Mouse (Mus musculus): ENCODE data around the gene BC061237. TPM values are rescaled to one million over a fixed set of nuclear protein-coding genes. Genes with fewer than 3 reads are reported as not detected.
"Not testable (repeated sequence)": the region's sequence is repeated elsewhere in the genome, so short reads cannot be mapped to it uniquely, and the experiment has no call there.

BC061237 gene
- not detected in 2 replicates for polyA plus RNA-seq (2015; fragmentation: Nextera tagmentation; extraction: Ambion mirVana)

- DNase-seq (ENCODE audit: low spot score), result not testable (repeated sequence)
Observed at GRCm38 (mm10) chr14:44492163-44492562, at the start of gene BC061237. TSS of gene BC061237 (plus strand) at chr14:44492463.

DNA sequence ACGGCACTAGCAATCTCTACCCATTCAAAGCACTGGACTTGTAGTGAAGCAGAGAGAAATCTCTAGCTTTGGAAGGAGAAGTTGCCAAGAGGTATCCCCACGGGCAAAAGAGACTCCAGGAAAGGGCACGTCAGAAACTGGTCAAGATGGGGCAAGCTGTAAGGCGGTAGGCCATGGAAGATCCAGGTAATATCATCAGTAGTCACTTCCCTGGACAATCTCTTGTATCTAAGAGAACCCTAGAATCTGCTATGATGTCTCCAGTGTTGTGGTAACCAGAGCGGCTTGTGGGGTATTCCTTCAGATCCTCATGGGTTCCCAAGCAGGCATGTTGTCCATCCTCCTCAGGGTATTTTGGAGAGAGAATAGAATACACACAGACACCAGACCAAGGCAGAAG is 25.7 kb downstream of the BC061237 start, which contains the start of gene Gm17093:
Gm17093 (plus strand) TSS at position 301 of the 400 bp plus-strand sequence.
- not testable (repeated sequence) for DNase-seq (ENCODE audit: low spot score)

- DNase-seq (ENCODE audit: low spot score), result not testable (repeated sequence)
Observed at GRCm38 (mm10) chr14:44547961-44548360, 55.7 kb downstream of the BC061237 start.

Other genes with a start within 250 kb of the BC061237 start
- not detected in 2 replicates for gene Gm8220, start 206.9 kb upstream of the BC061237 start, polyA plus RNA-seq (2015; fragmentation: Nextera tagmentation; extraction: Ambion mirVana)
- 0.09 and 0.36 TPM in 2 replicates for gene Gm5930, start 153.9 kb upstream of the BC061237 start, polyA plus RNA-seq (2015; fragmentation: Nextera tagmentation; extraction: Ambion mirVana)
- gene Gm8229, start 127.1 kb upstream of the BC061237 start, polyA plus RNA-seq (2015; fragmentation: Nextera tagmentation; extraction: Ambion mirVana), result not detected in 2 replicates
- gene Gm3371, start 81.8 kb upstream of the BC061237 start, polyA plus RNA-seq (2015; fragmentation: Nextera tagmentation; extraction: Ambion mirVana), result not detected in 2 replicates
- not detected in 2 replicates for gene Gm8232, start 58.8 kb upstream of the BC061237 start, polyA plus RNA-seq (2015; fragmentation: Nextera tagmentation; extraction: Ambion mirVana)
- gene Gm17093, start 25.8 kb downstream of the BC061237 start, polyA plus RNA-seq (2015; fragmentation: Nextera tagmentation; extraction: Ambion mirVana), result not detected in 2 replicates
- gene Gm8247, start 90.7 kb downstream of the BC061237 start, polyA plus RNA-seq (2015; fragmentation: Nextera tagmentation; extraction: Ambion mirVana), result not detected in 2 replicates
- gene Gm5624, start 135.5 kb downstream of the BC061237 start, polyA plus RNA-seq (2015; fragmentation: Nextera tagmentation; extraction: Ambion mirVana), result not detected in 2 replicates
- gene Gm8257, start 214.0 kb downstream of the BC061237 start, polyA plus RNA-seq (2015; fragmentation: Nextera tagmentation; extraction: Ambion mirVana), result not detected in 2 replicates